Mouse (Mus musculus) lung, embryonic 16.5 days (tissue): ENCODE measurements at regions not wholly inside any gene's neighbourhood (a gene's known extent, or its start where the extent isn't known, plus 50 kb on each side); places are given as distances from the start of the nearest gene placed in this dataset.
A peak's percentile ranks its signal among the peaks of the same experiment; 100 is the strongest.

Source experiments
- ATAC-seq: fragments of 200-750 bp; cut with Nextera tagmentation; 2 replicates; pipeline ENCODE4 v1.8.0; 2017; ENCODE audit warnings: low read depth, mild to moderate bottlenecking, moderate library complexity
- H3K27ac ChIP-seq: fragments of 300-500 bp; sonication (generic); 2 replicates; pipeline ENCODE4 v1.5.1; 2014; ENCODE audit warnings: mild to moderate bottlenecking, control low read depth, low read length
- H3K27me3 ChIP-seq: fragments of 300-500 bp; sonication (generic); 2 replicates; pipeline ENCODE4 v1.6.1; 2014; ENCODE audit warnings: low read depth, low read length, mixed read lengths; ENCODE audit not compliant: control insufficient read depth, insufficient read depth
- H3K36me3 ChIP-seq: fragments of 300-500 bp; sonication (generic); 2 replicates; pipeline ENCODE4 v1.6.1; 2014; ENCODE audit warnings: low read length; ENCODE audit not compliant: control insufficient read depth, insufficient read depth
- H3K4me1 ChIP-seq: fragments of 300-500 bp; sonication (generic); replicated peaks from 2 replicates; pipeline ENCODE4 v1.6.1; 2014; ENCODE audit warnings: low read length, mixed read lengths; ENCODE audit not compliant: control insufficient read depth, insufficient read depth
- H3K4me2 ChIP-seq: fragments of 300-500 bp; sonication (generic); 2 replicates; pipeline ENCODE4 v1.6.1; 2014; ENCODE audit warnings: low read depth, low read length, control low read depth
- H3K4me3 ChIP-seq: fragments of 300-500 bp; sonication (generic); 2 replicates; pipeline ENCODE4 v1.5.1; 2014; ENCODE audit warnings: mild to moderate bottlenecking, low read length, control low read depth
- H3K9ac ChIP-seq: fragments of 300-500 bp; sonication (generic); 2 replicates; pipeline ENCODE4 v1.6.1; 2014; ENCODE audit warnings: low read length, control low read depth
- H3K9me3 ChIP-seq: fragments of 300-500 bp; sonication (generic); 2 replicates; pipeline ENCODE4 v1.6.1; 2016; ENCODE audit warnings: low read length; ENCODE audit not compliant: control insufficient read depth
- WGBS: fragments of 180-500 bp; shearing (Covaris S2); extraction: QIAGEN DNeasy Blood & Tissue Kit; methylation state at CpG from one replicate; pipeline ENCODE4 v1.1.7; 2014; 5-methylcytosine and 5-hydroxymethylcytosine counted together

GRCm38 (mm10) chr12:99091770-99092169 lies 171.4 kb downstream of the Ttc8 start:
- Histone ChIP-seq H3K4me1 (no peaks in the 10 kb centered on the region), H3K9ac (no peak overlapping the region), H3K4me3 (no peak overlapping the region), H3K9me3 (no peaks in the 10 kb centered on the region), H3K4me2 (no peak overlapping the region), H3K36me3 (no peaks in the 10 kb centered on the region), H3K27me3 (no peaks in the 10 kb centered on the region), H3K27ac (no peak overlapping the region)
- WGBS = 70% methylated on average over 4 of the region's 4 CpGs
- no peak for ATAC-seq

DNA sequence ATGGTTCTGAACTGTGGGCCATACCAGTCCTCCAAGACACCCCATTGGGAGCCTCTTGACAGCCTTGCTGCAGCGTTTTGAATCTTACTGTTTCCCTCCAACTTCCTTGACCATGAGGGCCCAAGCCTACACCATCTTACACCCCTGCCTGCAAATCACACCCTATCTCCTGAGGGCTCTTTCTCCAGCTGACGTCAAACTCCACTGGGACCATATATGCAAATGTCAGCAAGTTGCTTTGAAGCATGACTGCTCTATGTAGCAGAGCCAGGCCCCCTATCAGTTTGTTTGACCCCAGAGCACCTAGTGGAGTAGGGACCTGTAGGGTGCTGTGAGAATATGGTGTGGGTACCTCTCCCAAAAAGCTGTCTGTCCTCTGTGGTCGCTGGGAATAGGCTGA lies 172.8 kb downstream of the Ttc8 start:
- Histone ChIP-seq H3K4me3 (no peak overlapping the region), H3K9ac (no peak overlapping the region), H3K4me2 (no peak overlapping the region), H3K4me1 (0 out of 2 replicates have a peak, but pooled peaks cover 3% of the 10 kb centered on the region), H3K27ac (no peak overlapping the region), H3K27me3 (no peaks in the 10 kb centered on the region), H3K9me3 (no peaks in the 10 kb centered on the region), H3K36me3 (no peaks in the 10 kb centered on the region)
- no peak for ATAC-seq
- WGBS = 64% methylated on average over 3 of the region's 3 CpGs

DNA sequence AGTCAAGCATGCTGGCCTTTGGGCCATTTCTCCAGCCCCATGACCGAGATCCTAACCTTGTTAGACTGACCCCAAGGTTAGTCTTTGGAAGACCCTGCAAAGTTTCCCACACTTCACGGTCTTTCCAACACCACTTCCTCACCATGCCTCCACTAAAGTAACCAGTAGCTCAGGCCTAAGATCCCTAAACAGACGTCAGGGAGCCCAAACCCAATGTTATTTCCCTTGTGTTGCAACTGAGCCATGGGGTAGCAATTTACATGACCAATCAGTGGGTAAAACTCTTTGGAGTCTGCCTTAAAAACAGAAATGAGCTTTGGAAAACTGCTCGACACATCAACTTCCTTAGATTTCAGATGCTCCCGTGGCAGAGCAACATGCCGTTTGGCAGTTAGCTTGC lies 173.6 kb downstream of the Ttc8 start:
- ATAC-seq = no peak
- no peaks in the 10 kb centered on the region for H3K36me3 ChIP-seq
- H3K9ac ChIP-seq = no peak overlapping the region
- H3K27ac ChIP-seq = no peak overlapping the region
- 0 out of 2 replicates have a peak, but pooled peaks cover 3% of the 10 kb centered on the region for H3K4me1 ChIP-seq
- no peak overlapping the region for H3K4me3 ChIP-seq
- 76% methylated on average over 6 of the region's 6 CpGs for WGBS
- no peaks in the 10 kb centered on the region for H3K9me3 ChIP-seq
- no peak overlapping the region for H3K4me2 ChIP-seq
- no peaks in the 10 kb centered on the region for H3K27me3 ChIP-seq

- H3K27ac ChIP-seq = peak overlapping the region; percentile 41
- 0 out of 2 replicates have a peak, but pooled peaks cover 3% of the 10 kb centered on the region for H3K4me1 ChIP-seq
- no peak overlapping the region for H3K4me3 ChIP-seq
- ATAC-seq = peak; percentile 80
- H3K9ac ChIP-seq = no peak overlapping the region
- 25% methylated on average over 14 of the region's 14 CpGs for WGBS
- H3K4me2 ChIP-seq = no peak overlapping the region
- no peaks in the 10 kb centered on the region for H3K36me3 ChIP-seq
- H3K27me3 ChIP-seq = no peaks in the 10 kb centered on the region
- H3K9me3 ChIP-seq = no peaks in the 10 kb centered on the region
These were observed 176.7 kb downstream of the Ttc8 start for GRCm38 (mm10) chr12:99096930-99097617.

- Histone ChIP-seq H3K36me3 (no peaks in the 10 kb centered on the region), H3K4me1 (0 out of 2 replicates have a peak, but pooled peaks cover 3% of the 10 kb centered on the region), H3K27me3 (no peaks in the 10 kb centered on the region), H3K4me2 (no peak overlapping the region), H3K4me3 (no peak overlapping the region), H3K9me3 (no peaks in the 10 kb centered on the region), H3K27ac (peak overlapping the region; percentile 41), H3K9ac (no peak overlapping the region)
- 58% methylated on average over 17 of the region's 17 CpGs for WGBS
- peak; percentile 89 for ATAC-seq
These were observed 177.3 kb downstream of the Ttc8 start for GRCm38 (mm10) chr12:99097618-99098066.

DNA sequence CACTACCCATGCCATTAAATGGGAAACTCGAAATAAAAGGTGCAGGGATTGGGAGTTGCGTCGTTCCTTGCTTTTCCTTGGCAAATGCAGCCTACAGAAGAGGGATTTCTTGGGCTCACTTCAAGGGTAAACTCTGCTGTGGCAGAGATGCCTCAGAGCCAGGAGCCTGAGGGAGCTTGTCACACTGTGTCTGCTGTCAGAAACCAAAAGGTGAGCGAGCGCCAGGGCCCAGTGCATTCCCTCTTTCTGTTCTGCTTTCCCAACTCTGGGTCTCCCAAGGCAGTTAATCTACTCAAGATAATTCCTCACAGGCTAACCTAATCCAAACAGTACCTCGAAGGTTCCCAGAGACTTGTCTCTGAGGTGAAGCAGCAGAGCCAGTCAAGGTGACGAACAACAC lies 179.5 kb downstream of the Ttc8 start:
- Histone ChIP-seq H3K27me3 (no peaks in the 10 kb centered on the region), H3K9ac (no peak overlapping the region), H3K9me3 (no peaks in the 10 kb centered on the region), H3K4me2 (no peak overlapping the region), H3K4me1 (0 out of 2 replicates have a peak, but pooled peaks cover 3% of the 10 kb centered on the region), H3K27ac (no peak overlapping the region), H3K36me3 (no peaks in the 10 kb centered on the region), H3K4me3 (no peak overlapping the region)
- WGBS = 64% methylated on average over 7 of the region's 7 CpGs
- ATAC-seq = no peak

DNA sequence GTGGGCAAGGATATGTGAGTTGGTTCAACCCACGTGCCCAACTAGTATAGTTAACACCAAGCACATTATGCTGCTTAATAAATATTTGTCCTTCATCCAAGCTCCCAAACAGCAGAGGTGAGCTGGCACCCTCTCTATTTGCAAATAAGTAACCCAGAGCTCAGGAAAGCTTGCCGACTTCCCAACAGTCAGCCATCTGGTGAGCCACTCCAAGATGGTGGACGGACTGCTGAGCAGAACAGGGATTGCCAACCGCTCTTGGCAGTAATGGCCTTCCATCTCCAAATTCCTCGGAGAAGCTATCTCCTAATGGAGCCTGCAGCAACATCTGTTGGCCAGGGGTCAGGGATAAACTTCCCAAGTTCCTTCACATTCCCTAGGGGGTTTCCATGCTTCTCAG lies 188.2 kb downstream of the Ttc8 start:
- 79% methylated on average over 5 of the region's 5 CpGs for WGBS
- H3K4me1 ChIP-seq = no peaks in the 10 kb centered on the region

DNA sequence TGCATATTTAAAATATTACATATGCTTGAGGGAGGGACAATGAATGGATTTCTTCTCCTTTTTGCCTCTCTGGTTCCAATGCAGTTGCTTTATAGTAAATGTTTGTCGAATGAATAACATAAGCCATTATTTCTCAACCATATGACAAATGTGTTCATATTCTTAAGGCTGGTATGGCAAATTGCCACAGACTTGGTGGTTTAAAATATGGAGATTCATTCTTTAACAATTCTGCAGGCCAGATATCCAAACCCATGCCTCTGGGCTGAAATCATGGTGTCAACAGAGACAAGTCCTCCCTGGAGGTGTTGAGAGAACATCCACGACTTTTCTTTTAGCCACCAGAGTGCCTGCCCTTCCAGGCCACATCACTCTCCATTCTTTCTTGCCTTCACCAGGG lies 193.4 kb downstream of the Ttc8 start:
- Histone ChIP-seq H3K9ac (no peak overlapping the region), H3K4me2 (no peak overlapping the region), H3K4me3 (no peak overlapping the region), H3K27ac (no peak overlapping the region), H3K27me3 (no peaks in the 10 kb centered on the region), H3K36me3 (no peaks in the 10 kb centered on the region), H3K4me1 (no peaks in the 10 kb centered on the region), H3K9me3 (no peaks in the 10 kb centered on the region)
- 70% methylated on average over 2 of the region's 2 CpGs for WGBS
- ATAC-seq = no peak

More for the DNA sequence above, 188.2 kb downstream of the Ttc8 start:
- no peaks in the 10 kb centered on the region for H3K27me3 ChIP-seq
- ATAC-seq = no peak
- no peak overlapping the region for H3K4me2 ChIP-seq
- H3K9ac ChIP-seq = no peak overlapping the region
- no peaks in the 10 kb centered on the region for H3K36me3 ChIP-seq
- H3K4me3 ChIP-seq = no peak overlapping the region
- no peak overlapping the region for H3K27ac ChIP-seq
- H3K9me3 ChIP-seq = no peaks in the 10 kb centered on the region

- H3K9ac ChIP-seq = no peak overlapping the region
- no peak for ATAC-seq
- no peak overlapping the region for H3K27ac ChIP-seq
- no peak overlapping the region for H3K4me3 ChIP-seq
- H3K36me3 ChIP-seq = no peaks in the 10 kb centered on the region
- H3K9me3 ChIP-seq = no peaks in the 10 kb centered on the region
- WGBS = 24% methylated on average over 7 of the region's 7 CpGs
- H3K27me3 ChIP-seq = no peaks in the 10 kb centered on the region
- no peak overlapping the region for H3K4me2 ChIP-seq
- H3K4me1 ChIP-seq = no peaks in the 10 kb centered on the region
These were observed 196.1 kb downstream of the Ttc8 start for GRCm38 (mm10) chr12:99116491-99116890.
